Mouse (Mus musculus) liver, adult 2 months (tissue): Measurements from ENCODE around the gene Tph2. TPM values are rescaled to one million over a fixed set of nuclear protein-coding genes. Genes with fewer than 3 reads are reported as not detected.
A peak's percentile ranks its signal among the peaks of the same experiment; 100 is the strongest.
"Not testable (repeated sequence)": the region's sequence is repeated elsewhere in the genome, so short reads cannot be mapped to it uniquely, and the experiment has no call there.

Source experiments
- DNase-seq: peaks from one replicate; pipeline ENCODE4 v3.0.0-alpha.2; 2011; ENCODE audit warnings: low read depth, low spot score; ENCODE audit errors: extremely low read depth
- H3K27ac ChIP-seq: fragments of 200-500 bp; replicated peaks from 2 replicates; pipeline ENCODE4 v1.5.1; 2012; ENCODE audit warnings: low read depth, mild to moderate bottlenecking, control low read depth, inconsistent platforms, low read length; ENCODE audit not compliant: insufficient read depth
- H3K27me3 ChIP-seq: fragments of 200-500 bp; 2 replicates; pipeline ENCODE4 v1.6.1; 2012; ENCODE audit warnings: mild to moderate bottlenecking, moderate library complexity, low read length, inconsistent platforms; ENCODE audit not compliant: control insufficient read depth, insufficient read depth
- H3K36me3 ChIP-seq: fragments of 200-500 bp; 2 replicates; pipeline ENCODE4 v1.6.1; 2012; ENCODE audit warnings: low read length, inconsistent platforms; ENCODE audit not compliant: control insufficient read depth, insufficient read depth
- H3K4me1 ChIP-seq: fragments of 200-500 bp; 2 replicates; pipeline ENCODE4 v1.6.1; 2011; ENCODE audit warnings: low read length; ENCODE audit not compliant: control insufficient read depth, insufficient read depth
- H3K4me3 ChIP-seq: fragments of 200-500 bp; 2 replicates; pipeline ENCODE4 v1.5.1; 2011; ENCODE audit warnings: low read depth, mild to moderate bottlenecking, control low read depth, low read length, moderate library complexity; ENCODE audit not compliant: insufficient read depth
- H3K79me2 ChIP-seq: fragments of 200-500 bp; 2 replicates; pipeline ENCODE4 v1.6.1; 2012; ENCODE audit warnings: inconsistent platforms, mild to moderate bottlenecking, low read length, moderate library complexity; ENCODE audit not compliant: control insufficient read depth, insufficient read depth
- H3K9ac ChIP-seq: fragments of 200-500 bp; 2 replicates; pipeline ENCODE4 v1.6.1; 2012; ENCODE audit warnings: low read depth, mild to moderate bottlenecking, control low read depth, inconsistent platforms, low read length
- CTCF ChIP-seq: fragments of 200-500 bp; IDR thresholded peaks from 2 replicates; pipeline ENCODE4 v1.5.1; 2011; ENCODE audit warnings: low read depth, low read length, control low read depth
- POLR2A ChIP-seq: fragments of 200-500 bp; IDR thresholded peaks from 2 replicates; pipeline ENCODE4 v1.6.1; 2011; ENCODE audit warnings: low read length, control low read depth; ENCODE audit not compliant: insufficient read depth; ENCODE audit errors: extremely low read depth
- WGBS: fragments of 180-500 bp; shearing (Covaris S2); methylation state at CpG from one replicate; pipeline ENCODE4 v1.1.7; 2018; 5-methylcytosine and 5-hydroxymethylcytosine counted together
- polyA plus RNA-seq: library from polyadenylated mRNA; depleted of rRNA; stranded (reverse); fragments of >200 nt; gene quantifications from 2 replicates; pipeline ENCODE4 v1.2.3, GENCODE M21; 2012
- total RNA-seq: library from RNA; depleted of rRNA; stranded (reverse); fragments of >200 nt; gene quantifications from 2 replicates; pipeline ENCODE4 v1.2.3, GENCODE M21; 2014

The Tph2 gene
- total and polyA plus RNA-seq, 2 experiments: not detected

- not testable (repeated sequence) for H3K4me1 ChIP-seq, DNase-seq, H3K36me3 ChIP-seq, H3K27ac ChIP-seq, H3K79me2 ChIP-seq, H3K27me3 ChIP-seq, H3K9ac ChIP-seq, H3K4me3 ChIP-seq
- peak; percentile 16; the same call in 1 of the 2 replicates for TF ChIP-seq CTCF
- 60% methylated on average over 6 of the region's 6 CpGs for WGBS
Measured at GRCm38 (mm10) chr10:115178019-115178418, 6.8 kb downstream of the Tph2 start.

GRCm38 (mm10) chr10:115175591-115175991 lies 9.2 kb downstream of the Tph2 start:
- DNase-seq: no peak
- 45% methylated on average over 12 of the region's 12 CpGs for WGBS

GRCm38 (mm10) chr10:115173336-115173735 lies 11.5 kb downstream of the Tph2 start:
- TF ChIP-seq CTCF: no peak
- TF ChIP-seq POLR2A: no peak
- peaks cover 2% of the 10 kb centered on the region; the same call in 1 of the 2 replicates for H3K4me1 ChIP-seq
- WGBS: 68% methylated on average over 10 of the region's 10 CpGs

More at GRCm38 (mm10) chr10:115175591-115175991, 9.2 kb downstream of the Tph2 start:
- Histone ChIP-seq H3K79me2 (no peaks in the 10 kb centered on the region), H3K9ac (no peak overlapping the region), H3K4me3 (no peak overlapping the region), H3K36me3 (no peaks in the 10 kb centered on the region), H3K27me3 (peaks cover 4% of the 10 kb centered on the region; the same call in 1 of the 2 replicates), H3K27ac (no peak overlapping the region), H3K4me1 (no peaks in the 10 kb centered on the region)
- TF ChIP-seq POLR2A (no peak), CTCF (no peak)

GRCm38 (mm10) chr10:115171351-115171818 lies 13.4 kb downstream of the Tph2 start:
- Histone ChIP-seq H3K79me2 (no peaks in the 10 kb centered on the region), H3K27me3 (peaks cover 4% of the 10 kb centered on the region; the same call in 1 of the 2 replicates), H3K36me3 (no peaks in the 10 kb centered on the region), H3K27ac (no peak overlapping the region), H3K9ac (no peak overlapping the region), H3K4me1 (peaks cover 2% of the 10 kb centered on the region; the same call in 1 of the 2 replicates), H3K4me3 (no peak overlapping the region)
- 60% methylated on average over 8 of the region's 8 CpGs for WGBS
- no peak for DNase-seq
- TF ChIP-seq POLR2A (no peak), CTCF (no peak)

More at GRCm38 (mm10) chr10:115173336-115173735, 11.5 kb downstream of the Tph2 start:
- Histone ChIP-seq H3K9ac (no peak overlapping the region), H3K27me3 (peaks cover 4% of the 10 kb centered on the region; the same call in 1 of the 2 replicates), H3K4me3 (no peak overlapping the region), H3K27ac (no peak overlapping the region), H3K79me2 (no peaks in the 10 kb centered on the region), H3K36me3 (no peaks in the 10 kb centered on the region)
- no peak for DNase-seq

GRCm38 (mm10) chr10:115170496-115171350 lies 14.1 kb downstream of the Tph2 start:
- TF ChIP-seq CTCF (no peak), POLR2A (no peak)
- DNase-seq: no peak
- Histone ChIP-seq H3K27me3 (peaks cover 4% of the 10 kb centered on the region; the same call in 1 of the 2 replicates), H3K9ac (no peak overlapping the region), H3K4me3 (no peak overlapping the region), H3K79me2 (no peaks in the 10 kb centered on the region), H3K27ac (no peak overlapping the region), H3K36me3 (no peaks in the 10 kb centered on the region), H3K4me1 (peaks cover 2% of the 10 kb centered on the region; the same call in 1 of the 2 replicates)
- 86% methylated on average over 7 of the region's 7 CpGs for WGBS
